Mouse (Mus musculus) kidney, embryonic 14.5 days (tissue): ENCODE results near the gene Tut1. TPM values are rescaled to one million over a fixed set of nuclear protein-coding genes. Genes with fewer than 3 reads are reported as not detected.
A peak's percentile ranks its signal among the peaks of the same experiment; 100 is the strongest.

Experiments used
- ATAC-seq: fragments of 200-750 bp; cut with Nextera tagmentation; 2 replicates; pipeline ENCODE4 v1.8.0; 2017; ENCODE audit warnings: moderate number of reproducible peaks, mild to moderate bottlenecking, moderate TSS enrichment, moderate library complexity; ENCODE audit not compliant: low FRiP score, low TSS enrichment
- H3K27ac ChIP-seq: fragments of 300-500 bp; sonication (generic); 2 replicates; pipeline ENCODE4 v1.5.1; 2014; ENCODE audit warnings: low read depth, mild to moderate bottlenecking, low read length, moderate library complexity, mixed read lengths
- H3K27me3 ChIP-seq: fragments of 300-500 bp; sonication (generic); 2 replicates; pipeline ENCODE4 v1.6.1; 2014; ENCODE audit warnings: mild to moderate bottlenecking, low read length; ENCODE audit not compliant: control insufficient read depth, insufficient read depth
- H3K36me3 ChIP-seq: fragments of 300-500 bp; sonication (generic); 2 replicates; pipeline ENCODE4 v1.6.1; 2014; ENCODE audit warnings: low read length, mixed read lengths; ENCODE audit not compliant: control insufficient read depth, insufficient read depth
- H3K4me1 ChIP-seq: fragments of 300-500 bp; sonication (generic); 2 replicates; pipeline ENCODE4 v1.6.1; 2014; ENCODE audit warnings: low read length, mixed read lengths; ENCODE audit not compliant: control insufficient read depth, insufficient read depth
- H3K4me2 ChIP-seq: fragments of 300-500 bp; sonication (generic); replicated peaks from 2 replicates; pipeline ENCODE4 v1.6.1; 2014; ENCODE audit warnings: low read depth, mild to moderate bottlenecking, low read length
- H3K4me3 ChIP-seq: fragments of 300-500 bp; sonication (generic); 2 replicates; pipeline ENCODE4 v1.5.1; 2014; ENCODE audit warnings: mild to moderate bottlenecking, low read length
- H3K9ac ChIP-seq: fragments of 300-500 bp; sonication (generic); 2 replicates; pipeline ENCODE4 v1.6.1; 2014; ENCODE audit warnings: low read depth, mild to moderate bottlenecking, low read length, moderate library complexity
- H3K9me3 ChIP-seq: fragments of 300-500 bp; sonication (generic); 2 replicates; pipeline ENCODE4 v1.6.1; 2016; ENCODE audit warnings: low read length; ENCODE audit not compliant: control insufficient read depth
- WGBS: fragments of 180-500 bp; shearing (Covaris S2); extraction: QIAGEN DNeasy Blood & Tissue Kit; methylation state at CpG from one replicate; pipeline ENCODE4 v1.1.7; 2014; 5-methylcytosine and 5-hydroxymethylcytosine counted together
- polyA plus RNA-seq: library from polyadenylated mRNA; unstranded; fragments of >200 nt; fragmentation: Nextera tagmentation; extraction: Ambion mirVana; gene quantifications from 2 replicates; pipeline ENCODE4 v1.2.1, GENCODE M21; 2014

Tut1 gene
- polyA plus RNA-seq, 1 experiment from 2014 or later = 31.7 TPM

GRCm38 (mm10) chr19:8983150-8983650 lies 29.6 kb downstream of the Tut1 start:
- H3K27me3 ChIP-seq = no peaks in the 10 kb centered on the region
- no peak overlapping the region for H3K9ac ChIP-seq
- no peak for ATAC-seq
- 33% methylated on average over 4 of the region's 4 CpGs for WGBS
- H3K27ac ChIP-seq = no peak overlapping the region
- no peak overlapping the region for H3K4me2 ChIP-seq
- H3K4me3 ChIP-seq = no peak overlapping the region
- H3K36me3 ChIP-seq = peaks cover 24% of the 10 kb centered on the region
- H3K4me1 ChIP-seq = peaks cover 2% of the 10 kb centered on the region
- no peaks in the 10 kb centered on the region for H3K9me3 ChIP-seq

DNA sequence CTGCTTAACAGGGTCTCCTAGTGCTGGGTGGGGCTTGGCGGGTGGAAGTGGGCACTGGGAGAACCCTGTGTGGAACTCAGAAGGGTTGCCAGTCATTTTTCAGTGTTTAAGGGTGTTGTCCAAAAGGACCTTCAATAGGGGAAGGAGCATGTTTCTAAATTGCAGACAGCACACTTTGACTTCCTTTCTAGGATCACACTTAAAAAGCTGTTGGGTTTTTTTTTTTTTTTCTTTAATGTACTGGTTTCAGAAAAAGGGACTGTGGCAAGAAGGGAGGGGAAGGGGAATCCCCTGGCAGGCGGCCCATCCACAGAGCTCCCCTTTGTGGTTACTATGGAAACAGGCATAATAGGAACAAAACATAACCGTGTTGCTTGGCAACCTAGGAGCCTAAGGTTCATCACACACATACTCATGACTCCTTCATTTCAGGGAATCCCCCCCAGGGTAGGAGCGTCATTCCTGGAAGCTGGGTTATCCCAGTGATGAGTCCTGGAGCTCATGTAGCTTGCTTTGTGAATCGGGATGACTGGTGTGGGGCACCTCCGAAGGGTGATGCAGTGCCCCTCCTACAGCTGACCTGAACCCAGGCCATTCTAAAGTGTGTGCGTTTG lies 30.7 kb downstream of the Tut1 start:
- Histone ChIP-seq H3K9ac (no peak overlapping the region), H3K9me3 (no peaks in the 10 kb centered on the region), H3K4me1 (peaks cover 7% of the 10 kb centered on the region), H3K36me3 (peaks cover 13% of the 10 kb centered on the region), H3K4me3 (no peak overlapping the region), H3K27ac (no peak overlapping the region), H3K4me2 (no peak overlapping the region), H3K27me3 (no peaks in the 10 kb centered on the region)
- WGBS = 28% methylated on average over 7 of the region's 7 CpGs
- ATAC-seq = no peak

GRCm38 (mm10) chr19:8985891-8986290 lies 32.2 kb downstream of the Tut1 start:
- Histone ChIP-seq H3K9me3 (no peaks in the 10 kb centered on the region), H3K4me3 (no peak overlapping the region), H3K4me1 (peaks cover 9% of the 10 kb centered on the region), H3K36me3 (no peaks in the 10 kb centered on the region; the same call in 1 of the 2 replicates), H3K9ac (no peak overlapping the region), H3K4me2 (no peak overlapping the region), H3K27me3 (no peaks in the 10 kb centered on the region), H3K27ac (no peak overlapping the region)
- 64% methylated on average over 5 of the region's 5 CpGs for WGBS
- no peak for ATAC-seq

DNA sequence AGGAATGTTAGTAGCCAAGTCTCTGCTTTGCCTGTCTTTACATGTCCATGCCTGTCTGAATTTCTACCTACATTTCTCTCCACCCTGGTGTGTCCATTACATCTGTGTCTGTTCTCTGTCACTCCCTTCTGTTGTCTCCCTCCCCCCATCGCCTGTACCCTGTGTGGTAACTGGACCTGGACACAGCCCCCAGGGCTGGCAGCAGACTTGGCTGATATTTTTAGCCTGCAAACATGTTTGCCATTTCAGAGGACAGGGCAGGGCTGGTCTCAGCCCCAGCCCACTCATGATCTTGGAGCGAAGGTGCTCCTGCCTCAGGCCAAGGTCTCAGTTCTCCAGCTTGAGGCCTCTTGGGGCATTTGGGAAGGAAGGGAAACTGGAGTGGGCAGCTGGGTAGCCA lies 34.2 kb downstream of the Tut1 start:
- Histone ChIP-seq H3K9ac (no peak overlapping the region), H3K27ac (no peak overlapping the region), H3K9me3 (no peaks in the 10 kb centered on the region), H3K36me3 (no peaks in the 10 kb centered on the region), H3K4me3 (no peak overlapping the region), H3K27me3 (no peaks in the 10 kb centered on the region), H3K4me1 (peaks cover 25% of the 10 kb centered on the region), H3K4me2 (no peak overlapping the region)
- no peak for ATAC-seq
- 53% methylated on average over 2 of the region's 2 CpGs for WGBS

DNA sequence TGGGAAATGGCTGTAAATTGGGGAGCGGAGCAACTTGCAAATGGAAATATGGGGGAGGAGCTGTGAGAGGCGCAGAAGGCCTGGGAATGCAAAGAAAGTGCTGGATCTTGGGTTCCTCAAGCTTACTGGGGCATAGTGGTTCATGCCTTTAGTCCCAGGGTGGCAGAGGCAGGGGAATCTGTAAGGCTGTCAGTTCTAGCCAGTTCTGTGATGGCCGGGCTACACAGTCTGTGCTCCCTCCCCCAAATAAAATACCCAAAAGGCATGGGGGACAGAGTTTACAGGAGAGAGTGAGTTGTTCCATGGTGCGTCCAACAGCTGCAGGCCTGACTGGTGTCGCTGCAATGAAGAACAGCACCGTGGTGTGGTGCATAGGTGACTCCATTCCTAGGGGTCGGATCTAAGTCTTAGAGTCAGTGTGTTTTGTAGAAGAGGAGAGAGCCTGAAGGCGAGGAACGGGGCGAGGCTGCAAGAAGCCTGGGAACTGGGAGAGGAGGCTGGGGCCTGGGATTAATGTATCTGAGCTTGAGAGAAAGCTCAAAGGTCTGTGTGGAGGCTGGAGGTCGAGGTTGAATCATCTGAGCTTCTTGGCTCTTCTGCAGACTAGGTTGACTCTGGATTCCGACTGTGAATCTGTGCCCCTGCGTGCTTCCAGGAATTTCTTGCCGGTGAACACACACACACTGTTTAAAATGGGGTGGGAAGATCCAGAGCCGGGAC lies 34.9 kb downstream of the Tut1 start:
- peak overlapping the region; percentile 93 for H3K4me2 ChIP-seq
- peak overlapping the region; percentile 79; the same call in 1 of the 2 replicates for H3K9ac ChIP-seq
- no peaks in the 10 kb centered on the region for H3K36me3 ChIP-seq
- H3K27me3 ChIP-seq = no peaks in the 10 kb centered on the region
- 10% methylated on average over 15 of the region's 15 CpGs for WGBS
- no peaks in the 10 kb centered on the region for H3K9me3 ChIP-seq
- peak overlapping the region; percentile 79; the same call in 1 of the 2 replicates for H3K27ac ChIP-seq
- ATAC-seq = no peak
- peak overlapping the region; percentile 75 for H3K4me3 ChIP-seq
- peaks cover 28% of the 10 kb centered on the region for H3K4me1 ChIP-seq

GRCm38 (mm10) chr19:8989066-8989566 lies 35.5 kb downstream of the Tut1 start, which contains the start of gene Ahnak:
Gene Ahnak, plus strand, starts transcription at chr19:8989284.
- no peaks in the 10 kb centered on the region for H3K9me3 ChIP-seq
- peak within 1 kb of the TSS; percentile 79 for H3K27ac ChIP-seq
- no peaks in the 10 kb centered on the region for H3K27me3 ChIP-seq
- H3K9ac ChIP-seq = peak within 1 kb of the TSS; percentile 79
- peak; percentile 47 for ATAC-seq
- H3K36me3 ChIP-seq = no peaks in the 10 kb centered on the region
- H3K4me3 ChIP-seq = peak within 1 kb of the TSS; percentile 75
- peaks cover 28% of the 10 kb centered on the region for H3K4me1 ChIP-seq
- WGBS = under 1% methylated on average over 38 of the region's 42 CpGs
- H3K4me2 ChIP-seq = peak within 1 kb of the TSS; percentile 93

GRCm38 (mm10) chr19:8989567-8990431 lies 36.2 kb downstream of the Tut1 start:
- Histone ChIP-seq H3K4me3 (peak overlapping the region; percentile 75), H3K27ac (peak overlapping the region; percentile 79), H3K4me2 (peak overlapping the region; percentile 93), H3K9ac (peak overlapping the region; percentile 79), H3K36me3 (no peaks in the 10 kb centered on the region), H3K9me3 (no peaks in the 10 kb centered on the region), H3K27me3 (no peaks in the 10 kb centered on the region), H3K4me1 (peaks cover 28% of the 10 kb centered on the region)
- WGBS = 2% methylated on average over 52 of the region's 53 CpGs
- peak; percentile 72 for ATAC-seq

DNA sequence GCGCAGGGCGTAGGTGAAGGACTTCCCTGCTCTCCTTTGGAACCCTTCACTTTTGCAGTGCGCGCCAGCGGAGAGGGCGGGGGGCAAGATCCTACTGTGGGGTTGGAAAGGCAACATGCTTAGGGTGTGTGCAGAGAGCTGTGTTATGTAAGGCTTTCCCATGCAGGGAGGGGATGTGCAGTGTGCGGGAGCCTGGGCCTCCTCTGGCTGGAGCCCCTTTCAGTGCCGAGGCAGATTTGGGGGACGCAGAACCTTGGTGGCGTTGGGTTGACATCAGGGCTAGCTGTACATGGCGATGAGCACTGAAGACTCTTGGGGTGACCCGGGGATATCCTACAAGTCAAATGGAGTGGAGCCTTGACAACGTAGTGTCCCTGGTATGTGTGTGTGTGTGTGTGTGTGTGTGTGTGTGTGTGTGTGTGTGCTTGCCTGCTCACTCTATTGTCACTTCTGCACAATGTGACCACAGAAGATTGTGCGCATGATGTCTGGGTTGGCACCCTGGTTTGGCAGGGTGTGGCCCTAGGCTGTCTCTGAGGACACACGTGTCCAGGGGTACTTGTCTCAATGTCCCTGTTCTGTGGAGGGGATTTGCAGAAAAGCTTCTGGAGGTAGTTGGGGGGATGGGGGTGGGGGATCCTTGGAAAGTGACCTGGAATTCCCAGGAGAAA lies 36.9 kb downstream of the Tut1 start:
- WGBS = 17% methylated on average over 15 of the region's 15 CpGs
- H3K27me3 ChIP-seq = no peaks in the 10 kb centered on the region
- H3K4me3 ChIP-seq = peak overlapping the region; percentile 75
- peak; percentile 63 for ATAC-seq
- peak overlapping the region; percentile 93 for H3K4me2 ChIP-seq
- no peaks in the 10 kb centered on the region for H3K36me3 ChIP-seq
- H3K9ac ChIP-seq = peak overlapping the region; percentile 79
- H3K9me3 ChIP-seq = no peaks in the 10 kb centered on the region
- H3K4me1 ChIP-seq = peaks cover 28% of the 10 kb centered on the region
- H3K27ac ChIP-seq = peak overlapping the region; percentile 79; the same call in 1 of the 2 replicates
